Mouse (Mus musculus): Measurements from ENCODE around the gene Prdm9.

GRCm38 (mm10) chr17:15583071-15583470, 18.9 kb upstream of the Prdm9 start:
- no peak for TF ChIP-seq CTCF (IDR thresholded peaks at IDR 0.05)
- TF ChIP-seq EP300 (IDR thresholded peaks at IDR 0.05): no peak

Data from lung, postnatal 0 days (tissue).